Mouse (Mus musculus): ENCODE results near the gene Tns1.

DNA sequence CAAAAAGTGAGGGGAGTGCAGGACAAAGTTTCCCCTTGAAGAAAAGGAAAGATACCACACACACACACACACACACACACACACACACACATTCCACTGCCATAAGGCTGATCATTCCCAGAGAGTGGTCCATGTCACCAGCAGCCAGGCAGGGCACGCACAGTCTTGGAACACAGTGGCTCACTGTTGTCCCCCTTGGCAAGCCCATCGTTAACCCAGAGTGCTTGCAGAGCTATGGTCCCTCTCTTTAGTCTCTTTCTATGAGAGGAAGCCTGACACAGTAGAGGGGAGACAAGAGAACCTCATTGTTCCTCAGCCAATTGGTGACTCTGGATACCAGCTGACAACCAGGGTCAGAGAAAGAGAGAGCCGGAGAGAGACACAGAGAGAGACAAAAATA, 179.9 kb downstream of the Tns1 start:
- no peak for TF ChIP-seq CTCF (IDR thresholded peaks at IDR 0.05; ENCODE audit: insufficient read depth, low read length)
- no peak for TF ChIP-seq POLR2A (IDR thresholded peaks at IDR 0.05; ENCODE audit: borderline replicate concordance, extremely low read depth, low read depth, low read length)

Measured in lung, adult 2 months (tissue).